Mouse (Mus musculus) midbrain, embryonic 12.5 days (tissue): ENCODE data around the gene Fbxw11. TPM values are rescaled to one million over a fixed set of nuclear protein-coding genes. Genes with fewer than 3 reads are reported as not detected.

Experiments used
- ATAC-seq: fragments of 200-750 bp; cut with Nextera tagmentation; 2 replicates; pipeline ENCODE4 v1.8.0; 2017; ENCODE audit warnings: low read depth, moderate TSS enrichment, moderate library complexity; ENCODE audit not compliant: low FRiP score
- H3K27ac ChIP-seq: fragments of 300-500 bp; sonication (generic); replicated peaks from 2 replicates; pipeline ENCODE4 v1.5.1; 2016; ENCODE audit warnings: mild to moderate bottlenecking
- H3K27me3 ChIP-seq: fragments of 300-500 bp; sonication (generic); 2 replicates; pipeline ENCODE4 v1.6.1; 2016; ENCODE audit warnings: mild to moderate bottlenecking
- H3K36me3 ChIP-seq: fragments of 300-500 bp; sonication (generic); 2 replicates; pipeline ENCODE4 v1.6.1; 2016
- H3K4me1 ChIP-seq: fragments of 300-500 bp; sonication (generic); 2 replicates; pipeline ENCODE4 v1.6.1; 2016
- H3K4me2 ChIP-seq: fragments of 300-500 bp; sonication (generic); replicated peaks from 2 replicates; pipeline ENCODE4 v1.6.1; 2016; ENCODE audit warnings: mild to moderate bottlenecking, moderate library complexity
- H3K4me3 ChIP-seq: fragments of 300-500 bp; sonication (generic); 2 replicates; pipeline ENCODE4 v1.5.1; 2016; ENCODE audit warnings: mild to moderate bottlenecking
- H3K9ac ChIP-seq: fragments of 300-500 bp; sonication (generic); replicated peaks from 2 replicates; pipeline ENCODE4 v1.6.1; 2016; ENCODE audit warnings: mild to moderate bottlenecking, moderate library complexity
- H3K9me3 ChIP-seq: fragments of 300-500 bp; sonication (generic); 2 replicates; pipeline ENCODE4 v1.6.1; 2016; ENCODE audit warnings: mild to moderate bottlenecking
- WGBS: fragments of 180-500 bp; shearing (Covaris S2); methylation state at CpG from one replicate; pipeline ENCODE4 v1.1.7; 2016; 5-methylcytosine and 5-hydroxymethylcytosine counted together
- polyA plus RNA-seq: library from polyadenylated mRNA; unstranded; fragments of >200 nt; fragmentation: Nextera tagmentation; extraction: Ambion mirVana; gene quantifications from 2 replicates; pipeline ENCODE4 v1.2.1, GENCODE M21; 2016

Gene Fbxw11
- polyA plus RNA-seq, result 110 and 115 TPM in 2 replicates

DNA sequence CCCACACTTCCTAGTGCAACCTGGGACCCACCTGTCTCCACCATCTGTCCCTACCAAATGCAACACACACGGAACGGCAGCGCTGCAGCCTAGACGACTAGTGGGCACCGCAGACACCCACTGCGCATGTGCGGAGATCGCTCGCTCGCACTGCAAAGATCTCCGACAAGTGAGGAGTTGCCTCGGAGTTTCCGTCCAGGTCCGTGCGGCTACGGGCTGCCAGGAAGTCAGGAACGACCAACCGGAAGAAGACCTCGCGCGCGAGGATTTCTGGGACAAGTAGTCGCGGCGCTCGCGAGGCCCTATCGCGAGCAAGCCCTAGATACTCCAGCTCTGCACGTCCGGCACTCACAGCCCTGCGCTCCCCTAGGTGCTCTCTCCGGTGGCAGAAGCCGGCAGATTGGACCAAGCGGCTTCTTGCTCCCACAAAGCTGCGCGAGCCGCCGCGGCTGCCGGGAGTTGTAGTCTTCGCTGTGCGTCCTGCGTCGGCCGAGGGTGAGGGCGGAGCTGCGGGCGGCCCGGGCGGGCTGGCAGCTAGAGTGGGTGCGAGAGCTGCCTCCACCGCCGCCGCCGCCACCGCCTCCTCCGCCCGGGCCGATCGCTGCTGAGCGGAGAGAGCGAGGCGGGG is at the start of gene Fbxw11:
Gene Fbxw11, plus strand, starts transcription at position 476 of the 628 bp plus-strand sequence.
- H3K4me1 ChIP-seq, result peaks cover 18% of the 10 kb centered on the region
- peak within 1 kb of the TSS; percentile 98 for H3K9ac ChIP-seq
- peak; percentile 95 for ATAC-seq
- H3K36me3 ChIP-seq, result no peaks in the 10 kb centered on the region
- no peaks in the 10 kb centered on the region for H3K27me3 ChIP-seq
- H3K9me3 ChIP-seq, result no peaks in the 10 kb centered on the region
- peak within 1 kb of the TSS; percentile 88 for H3K4me2 ChIP-seq
- peak within 1 kb of the TSS; percentile 99 for H3K4me3 ChIP-seq
- WGBS, result under 1% methylated on average over 64 of the region's 64 CpGs
- H3K27ac ChIP-seq, result peak within 1 kb of the TSS; percentile 97

DNA sequence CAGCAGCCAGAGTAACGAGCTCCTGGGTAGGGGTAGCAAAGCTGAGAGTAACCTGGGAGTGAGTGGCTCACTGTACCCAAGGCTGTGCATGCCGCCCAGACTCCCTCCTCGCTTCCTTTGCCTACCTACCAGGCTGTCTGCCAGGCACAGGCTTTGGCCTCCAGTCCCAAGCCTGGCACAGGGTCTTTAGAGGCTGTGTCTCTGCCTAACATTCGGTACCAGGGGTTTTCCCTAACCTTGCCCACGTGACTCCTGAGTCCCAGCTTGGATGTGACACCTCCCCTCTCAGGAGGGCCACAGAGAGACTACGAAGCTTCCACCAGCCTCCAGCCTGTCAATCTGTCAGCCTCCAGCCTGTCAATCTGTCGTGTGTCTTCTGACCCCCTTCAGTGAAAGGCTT is 49.4 kb upstream of the Fbxw11 start:
- Histone ChIP-seq H3K27me3 (no peaks in the 10 kb centered on the region), H3K36me3 (no peaks in the 10 kb centered on the region), H3K4me3 (no peak overlapping the region), H3K9ac (no peak overlapping the region), H3K9me3 (no peaks in the 10 kb centered on the region; the same call in 1 of the 2 replicates), H3K27ac (no peak overlapping the region), H3K4me2 (no peak overlapping the region), H3K4me1 (no peaks in the 10 kb centered on the region)
- 73% methylated on average over 7 of the region's 7 CpGs for WGBS
- ATAC-seq, result no peak

DNA sequence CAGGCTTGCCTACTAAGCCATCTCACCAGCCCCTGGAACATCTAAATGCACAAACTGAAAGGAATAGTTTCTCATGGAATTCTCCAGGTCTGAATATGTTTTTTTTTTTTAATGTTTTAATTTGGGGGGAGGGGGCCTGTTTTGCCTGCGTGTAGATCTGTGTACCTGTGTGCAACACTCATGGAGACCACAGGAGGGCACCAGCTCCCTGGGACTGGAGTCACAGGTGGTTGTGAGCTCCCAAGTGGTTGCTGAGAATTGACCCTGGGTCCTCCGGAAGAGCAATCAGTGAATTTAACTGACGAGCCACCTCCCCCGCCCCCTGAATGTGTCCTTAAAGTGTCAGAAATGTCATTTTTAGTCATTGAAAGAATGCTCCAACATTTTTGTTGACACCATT is 48.4 kb upstream of the Fbxw11 start:
- no peaks in the 10 kb centered on the region for H3K36me3 ChIP-seq
- H3K4me3 ChIP-seq, result no peak overlapping the region
- no peak overlapping the region for H3K4me2 ChIP-seq
- no peak for ATAC-seq
- H3K9ac ChIP-seq, result no peak overlapping the region
- no peak overlapping the region for H3K27ac ChIP-seq
- WGBS, result 92% methylated on average over 4 of the region's 4 CpGs
- H3K9me3 ChIP-seq, result no peaks in the 10 kb centered on the region; the same call in 1 of the 2 replicates
- H3K27me3 ChIP-seq, result no peaks in the 10 kb centered on the region
- H3K4me1 ChIP-seq, result no peaks in the 10 kb centered on the region

DNA sequence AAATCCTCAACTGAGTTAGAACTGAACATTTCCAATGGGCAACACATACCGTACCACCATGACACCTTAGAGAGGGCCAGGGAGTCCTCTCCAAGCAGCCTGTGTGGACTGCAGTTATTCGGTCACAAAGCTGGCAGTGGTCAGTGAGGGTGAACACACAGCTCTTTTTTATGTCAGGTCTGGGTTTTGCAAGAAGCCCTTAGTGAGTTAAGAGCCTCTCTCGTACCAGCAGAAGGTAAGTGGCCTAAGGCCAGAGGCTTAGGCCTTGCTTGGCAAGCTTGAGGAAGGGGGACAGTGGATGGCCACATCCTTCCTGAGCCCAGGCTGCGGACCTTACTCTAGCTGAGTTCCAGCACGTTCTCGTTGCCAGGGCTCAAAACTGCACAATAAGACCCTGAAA is 42.2 kb upstream of the Fbxw11 start:
- Histone ChIP-seq H3K4me2 (no peak overlapping the region), H3K4me1 (peaks cover 23% of the 10 kb centered on the region; the same call in 1 of the 2 replicates), H3K36me3 (no peaks in the 10 kb centered on the region), H3K27me3 (no peaks in the 10 kb centered on the region), H3K4me3 (no peak overlapping the region), H3K9me3 (no peaks in the 10 kb centered on the region; the same call in 1 of the 2 replicates), H3K9ac (no peak overlapping the region), H3K27ac (no peak overlapping the region)
- no peak for ATAC-seq
- WGBS, result 89% methylated on average over 6 of the region's 6 CpGs

DNA sequence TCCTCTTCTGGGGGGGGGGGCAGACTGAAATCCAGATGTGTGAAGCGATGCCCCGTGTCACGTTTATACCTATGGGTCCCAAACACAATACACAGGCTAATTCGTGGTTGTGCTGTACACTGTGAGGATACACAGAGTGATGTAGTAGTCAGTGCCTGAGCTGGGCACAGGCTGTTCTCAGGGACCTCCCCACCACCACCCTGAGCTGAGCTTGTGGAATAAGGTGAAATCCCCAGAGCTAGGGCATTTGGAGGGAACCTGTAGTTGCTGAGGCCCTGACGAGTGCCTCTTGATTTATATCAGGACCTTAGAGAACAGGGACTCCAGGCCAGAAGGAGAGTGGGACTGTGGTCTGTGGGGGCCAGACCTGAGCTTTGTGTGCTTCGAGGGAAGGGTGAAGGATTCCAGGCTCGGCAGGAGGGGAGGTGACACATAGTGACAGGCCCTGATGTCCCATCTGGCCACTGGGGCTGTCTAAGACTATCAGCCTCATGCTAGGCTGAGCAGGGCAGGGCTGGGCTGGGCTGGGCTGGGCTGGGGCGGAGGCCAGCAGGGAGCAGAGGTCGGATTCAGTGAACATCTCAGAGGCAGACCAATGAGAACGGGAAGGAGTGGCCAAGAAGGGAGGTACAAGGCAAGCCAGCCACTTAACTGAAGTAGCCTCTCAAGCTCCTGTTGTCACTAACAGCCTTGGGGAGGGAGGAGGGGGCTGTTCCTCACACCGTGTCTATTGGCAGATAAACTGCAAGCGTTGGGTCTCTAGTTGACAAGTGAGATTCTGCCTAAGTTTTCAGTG is 40.8 kb upstream of the Fbxw11 start:
- Histone ChIP-seq H3K9ac (no peak overlapping the region), H3K27me3 (no peaks in the 10 kb centered on the region), H3K4me2 (no peak overlapping the region), H3K4me3 (no peak overlapping the region), H3K9me3 (no peaks in the 10 kb centered on the region), H3K4me1 (peaks cover 23% of the 10 kb centered on the region; the same call in 1 of the 2 replicates), H3K27ac (no peak overlapping the region), H3K36me3 (no peaks in the 10 kb centered on the region)
- ATAC-seq, result peak; percentile 44; the same call in 1 of the 2 replicates
- 43% methylated on average over 12 of the region's 12 CpGs for WGBS

DNA sequence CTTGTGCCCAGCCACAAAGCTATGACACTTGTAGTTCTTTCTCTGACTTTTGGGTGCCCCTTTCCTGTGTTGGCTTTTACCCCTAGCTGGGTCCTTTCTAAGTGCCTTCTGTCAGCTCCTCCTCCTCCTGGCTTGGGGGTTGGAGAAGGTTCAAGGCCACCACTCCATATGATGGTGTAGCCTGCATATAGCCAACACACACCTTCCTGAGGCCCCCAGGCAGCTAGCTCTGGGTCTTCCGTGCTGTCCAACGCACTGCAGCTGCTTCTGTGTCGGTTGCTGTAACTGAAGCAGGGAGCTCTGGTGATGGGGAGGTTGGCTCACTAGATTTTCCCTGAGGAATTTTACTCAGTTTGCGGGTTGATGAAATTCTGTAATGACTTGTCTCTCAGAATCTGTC is 37.9 kb upstream of the Fbxw11 start:
- Histone ChIP-seq H3K4me3 (no peak overlapping the region), H3K36me3 (no peaks in the 10 kb centered on the region), H3K9me3 (no peaks in the 10 kb centered on the region), H3K27me3 (no peaks in the 10 kb centered on the region), H3K4me1 (peaks cover 20% of the 10 kb centered on the region; the same call in 1 of the 2 replicates), H3K9ac (no peak overlapping the region), H3K4me2 (no peak overlapping the region), H3K27ac (no peak overlapping the region)
- 72% methylated on average over 4 of the region's 4 CpGs for WGBS
- no peak for ATAC-seq

DNA sequence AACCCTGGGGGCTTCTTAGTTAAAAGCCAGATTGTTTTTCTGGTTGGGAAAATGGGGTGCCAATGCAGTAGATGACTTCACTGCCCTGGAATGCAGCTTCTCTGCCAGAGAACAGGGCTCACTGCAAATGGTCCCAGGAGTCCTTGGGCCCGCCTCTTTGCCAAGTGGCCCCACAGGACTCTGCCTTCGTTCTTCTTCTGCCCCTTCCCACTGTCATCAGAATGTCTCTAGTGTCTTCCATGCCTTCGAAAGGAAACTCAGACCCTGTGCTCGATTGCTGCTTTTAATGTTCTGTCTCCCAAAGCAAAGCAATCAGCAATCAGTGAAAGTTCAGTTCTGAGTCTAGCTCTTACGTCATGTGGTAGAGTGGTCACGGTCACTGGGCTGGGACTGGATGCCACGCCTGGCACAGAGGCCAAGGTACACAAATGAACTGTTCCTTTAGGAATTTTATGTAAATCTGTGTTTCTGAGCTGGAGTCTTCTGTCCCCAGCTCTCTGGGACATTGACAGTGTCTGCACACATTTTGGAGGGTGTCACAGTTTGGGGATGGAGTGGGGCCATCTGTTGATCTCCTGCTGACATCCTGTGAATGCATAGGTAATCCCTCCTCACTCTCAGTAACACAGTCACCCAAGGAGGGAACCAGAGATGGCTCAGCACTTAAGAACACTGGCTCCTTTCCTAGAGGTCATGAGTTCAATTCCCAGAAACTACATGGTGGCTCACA is 37.2 kb upstream of the Fbxw11 start:
- 67% methylated on average over 7 of the region's 7 CpGs for WGBS
- H3K27me3 ChIP-seq, result no peaks in the 10 kb centered on the region
- H3K9ac ChIP-seq, result no peak overlapping the region
- no peak overlapping the region for H3K27ac ChIP-seq
- H3K4me3 ChIP-seq, result no peak overlapping the region
- H3K9me3 ChIP-seq, result no peaks in the 10 kb centered on the region
- no peak for ATAC-seq
- H3K36me3 ChIP-seq, result no peaks in the 10 kb centered on the region
- H3K4me1 ChIP-seq, result peaks cover 18% of the 10 kb centered on the region; the same call in 1 of the 2 replicates
- H3K4me2 ChIP-seq, result no peak overlapping the region

DNA sequence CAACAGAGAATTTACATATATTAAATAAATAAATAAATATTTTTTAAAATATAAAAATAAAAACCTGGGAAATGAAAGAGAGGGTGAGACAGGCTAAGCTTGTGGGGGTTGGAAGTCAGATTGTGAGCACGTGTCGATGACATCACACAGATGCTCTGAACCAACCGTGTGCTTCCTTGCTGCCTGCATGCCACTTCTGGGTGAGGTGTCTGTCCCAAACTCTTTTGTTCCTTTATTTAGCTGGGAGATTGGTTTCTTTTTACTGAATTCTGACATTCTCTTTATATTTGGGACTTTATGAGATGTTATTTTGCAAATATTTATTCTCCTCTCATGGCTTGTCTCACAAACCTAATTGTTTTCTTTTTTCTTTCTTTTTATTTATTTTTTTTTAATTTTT is 36.6 kb upstream of the Fbxw11 start:
- H3K36me3 ChIP-seq, result no peaks in the 10 kb centered on the region
- no peaks in the 10 kb centered on the region for H3K9me3 ChIP-seq
- H3K27me3 ChIP-seq, result no peaks in the 10 kb centered on the region
- no peak overlapping the region for H3K27ac ChIP-seq
- WGBS, result 94% methylated on average over 3 of the region's 3 CpGs
- peaks cover 18% of the 10 kb centered on the region; the same call in 1 of the 2 replicates for H3K4me1 ChIP-seq
- no peak overlapping the region for H3K9ac ChIP-seq
- no peak for ATAC-seq
- no peak overlapping the region for H3K4me2 ChIP-seq
- no peak overlapping the region for H3K4me3 ChIP-seq

DNA sequence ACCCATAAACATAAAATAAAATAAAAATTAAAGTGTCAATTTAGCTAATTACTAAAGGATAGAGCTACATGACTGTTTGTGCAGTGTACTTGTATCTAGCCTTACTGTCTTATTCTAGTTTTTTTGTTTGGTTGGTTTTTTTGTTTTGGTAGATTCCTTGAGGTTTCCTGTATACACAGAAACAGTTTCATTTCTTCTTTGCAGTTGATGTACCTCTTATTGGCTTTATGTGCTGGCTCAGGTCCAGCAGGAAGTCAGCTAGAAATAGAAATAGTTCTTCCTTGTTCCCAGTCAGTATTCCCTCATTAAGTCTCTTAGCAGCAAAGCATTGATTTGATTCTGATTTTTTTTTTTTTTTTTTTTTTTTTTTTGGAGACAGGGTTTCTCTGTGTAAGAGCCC is 35.2 kb upstream of the Fbxw11 start:
- Histone ChIP-seq H3K27ac (no peak overlapping the region), H3K4me1 (peaks cover 11% of the 10 kb centered on the region; the same call in 1 of the 2 replicates), H3K9ac (no peak overlapping the region), H3K4me2 (no peak overlapping the region), H3K36me3 (no peaks in the 10 kb centered on the region), H3K9me3 (no peaks in the 10 kb centered on the region), H3K27me3 (no peaks in the 10 kb centered on the region), H3K4me3 (no peak overlapping the region)
- ATAC-seq, result no peak

DNA sequence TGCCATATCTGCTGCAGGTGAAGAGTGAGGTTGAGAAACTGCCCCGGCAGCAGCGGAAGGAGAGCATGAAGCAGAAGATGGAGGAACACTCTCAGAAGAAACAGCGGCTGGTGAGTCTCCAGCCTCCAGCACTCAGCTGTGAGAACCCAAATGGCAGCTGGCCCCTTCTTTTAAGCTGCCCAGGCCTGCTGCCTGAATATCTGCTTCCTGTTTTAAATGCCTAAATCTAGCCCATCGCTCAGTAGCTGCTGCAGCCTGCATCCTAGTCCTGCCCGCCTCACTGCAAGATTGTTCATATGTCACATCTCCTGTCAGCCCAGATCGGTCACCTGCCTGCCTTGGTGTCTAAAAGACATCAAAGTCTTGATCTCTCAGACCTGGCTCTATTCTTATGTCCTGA is 31.9 kb upstream of the Fbxw11 start:
- Histone ChIP-seq H3K4me2 (no peak overlapping the region), H3K27me3 (no peaks in the 10 kb centered on the region), H3K4me3 (no peak overlapping the region), H3K36me3 (no peaks in the 10 kb centered on the region), H3K4me1 (peaks cover 2% of the 10 kb centered on the region), H3K9me3 (no peaks in the 10 kb centered on the region), H3K27ac (no peak overlapping the region), H3K9ac (no peak overlapping the region)
- WGBS, result 94% methylated on average over 6 of the region's 6 CpGs
- ATAC-seq, result no peak

DNA sequence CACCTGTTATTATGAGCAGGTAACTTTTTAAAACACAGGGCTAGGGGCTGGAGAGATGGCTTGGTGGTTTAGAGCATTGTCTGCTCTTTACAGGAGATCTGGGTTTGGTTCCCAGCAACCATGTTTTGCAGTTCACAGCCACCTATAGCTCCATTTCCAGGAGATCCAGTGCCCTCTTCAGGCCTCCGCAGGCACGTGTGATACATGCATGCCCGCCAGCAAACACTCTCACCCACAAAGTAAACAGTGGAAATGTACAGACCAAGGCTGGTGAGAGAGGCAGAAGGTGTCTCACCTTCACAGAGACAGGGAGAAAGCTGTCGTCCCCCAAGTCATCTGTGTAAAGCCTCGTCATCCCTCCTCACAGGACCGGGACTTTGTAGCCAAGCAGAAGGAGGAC is 30.2 kb upstream of the Fbxw11 start:
- Histone ChIP-seq H3K27ac (no peak overlapping the region), H3K27me3 (no peaks in the 10 kb centered on the region), H3K4me3 (no peak overlapping the region), H3K9ac (no peak overlapping the region), H3K9me3 (no peaks in the 10 kb centered on the region), H3K4me2 (no peak overlapping the region), H3K36me3 (no peaks in the 10 kb centered on the region), H3K4me1 (peaks cover 6% of the 10 kb centered on the region)
- 80% methylated on average over 6 of the region's 6 CpGs for WGBS
- no peak for ATAC-seq

DNA sequence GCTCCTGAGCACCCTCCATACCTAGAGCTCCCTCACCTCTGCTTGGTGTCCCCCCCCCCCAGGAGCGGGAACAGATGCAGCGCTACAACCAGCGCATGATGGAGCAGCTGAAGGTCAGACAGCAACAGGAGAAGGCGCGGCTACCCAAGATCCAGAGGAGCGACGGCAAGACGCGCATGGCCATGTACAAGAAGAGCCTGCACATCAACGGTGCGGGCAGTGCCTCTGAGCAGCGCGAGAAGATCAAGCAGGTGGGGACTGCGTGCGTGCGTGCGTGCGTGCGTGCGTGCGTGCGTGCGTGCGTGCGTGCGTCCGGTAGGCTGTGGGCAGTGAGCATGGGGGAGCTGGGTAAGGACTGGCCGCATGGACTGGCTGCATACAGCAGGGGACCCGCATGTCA is 28.1 kb upstream of the Fbxw11 start:
- WGBS, result 96% methylated on average over 29 of the region's 29 CpGs
- Histone ChIP-seq H3K9me3 (no peaks in the 10 kb centered on the region), H3K36me3 (no peaks in the 10 kb centered on the region), H3K4me2 (no peak overlapping the region), H3K27ac (no peak overlapping the region), H3K4me3 (no peak overlapping the region), H3K9ac (no peak overlapping the region), H3K27me3 (no peaks in the 10 kb centered on the region), H3K4me1 (peaks cover 11% of the 10 kb centered on the region)
- ATAC-seq, result no peak
